Comparison of ENCODE assay signal across 8 mouse cellular contexts in the genomic region with DNA sequence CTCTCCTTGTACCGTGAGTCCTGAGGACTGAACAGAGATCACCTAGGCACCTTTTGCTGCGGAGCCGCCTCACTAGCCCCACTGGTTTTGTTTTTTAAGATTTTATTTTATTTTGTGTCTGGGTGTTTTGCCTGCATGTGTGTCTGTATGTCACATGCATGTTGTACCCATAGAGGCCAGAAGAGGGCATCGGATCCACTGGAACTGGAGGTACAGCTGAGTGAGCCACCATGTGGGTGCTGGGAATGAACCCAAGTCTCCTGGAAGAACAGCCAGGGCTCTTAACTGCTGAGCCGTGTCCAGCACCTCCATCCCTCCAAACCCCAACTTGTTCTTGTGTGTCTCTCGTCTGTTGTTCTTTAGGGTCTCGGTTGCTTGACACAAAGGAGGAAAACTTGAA. TPM values are rescaled to one million over a fixed set of nuclear protein-coding genes. Genes with fewer than 3 reads are reported as not detected.
DNase-seq lines count a peak whose midpoint lies in the region; ATAC-seq and TF ChIP-seq lines count a peak whose summit lies in the region.

No protein-coding gene starts in this region.

- H3K4me3 ChIP-seq in forebrain, embryonic 10.5 days = no peak overlapping the region
- no peak overlapping the region for H3K4me3 ChIP-seq in forebrain, embryonic 15.5 days
- H3K4me3 ChIP-seq in left cerebral cortex, adult 2 months = no peak overlapping the region

- 93% methylated on average over 7 of the region's 7 CpGs for WGBS in forebrain, embryonic 10.5 days
- 88% methylated on average over 7 of the region's 7 CpGs for WGBS in forebrain, embryonic 15.5 days

- H3K9me3 ChIP-seq in forebrain, embryonic 10.5 days = no peaks in the 10 kb centered on the region; the same call in 1 of the 2 replicates
- H3K9me3 ChIP-seq in forebrain, embryonic 15.5 days = no peaks in the 10 kb centered on the region

- H3K36me3 ChIP-seq in forebrain, embryonic 10.5 days (replicated peaks) = peaks cover 100% of the 10 kb centered on the region
- H3K36me3 ChIP-seq in forebrain, embryonic 15.5 days = peaks cover 97% of the 10 kb centered on the region

- no peaks in the 10 kb centered on the region for H3K4me1 ChIP-seq in forebrain, embryonic 10.5 days
- H3K4me1 ChIP-seq in forebrain, embryonic 15.5 days = no peaks in the 10 kb centered on the region

- H3K9ac ChIP-seq in forebrain, embryonic 15.5 days (replicated peaks) = no peak overlapping the region

- DNase-seq in forebrain, embryonic 10.5 days (ENCODE audit: extremely low spot score, low spot score) = peak; percentile 46
- DNase-seq in left cerebral cortex, adult 2 months (ENCODE audit: extremely low spot score in 1 of 2, low spot score in 2 of 2) = peak in 1 of 2 experiments; percentile 32
- no peak for DNase-seq in left cerebral cortex, adult 11 months (ENCODE audit: low spot score)
- peak; percentile 81 for DNase-seq in ZHBTc4 (ENCODE audit: low read depth, low spot score)
- DNase-seq in retina, postnatal 7 days (ENCODE audit: low read depth, low spot score) = peak; percentile 30
- no peak for DNase-seq in c-Kit-positive CD71-positive TER-119-positive erythroid progenitor cells, embryonic 14.5 days (ENCODE audit: low spot score)

- ATAC-seq in forebrain, embryonic 15.5 days (replicated peaks) = no peak
- ATAC-seq in erythroid progenitor cell, adult 5-6 weeks (replicated peaks; ENCODE audit: low FRiP score, poor library complexity, severe bottlenecking) = peak; percentile 58

- no peaks in the 10 kb centered on the region for H3K27me3 ChIP-seq in forebrain, embryonic 10.5 days (ENCODE audit: poor library complexity, severe bottlenecking)
- H3K27me3 ChIP-seq in forebrain, embryonic 15.5 days = no peaks in the 10 kb centered on the region

- no peak overlapping the region for H3K4me2 ChIP-seq in forebrain, embryonic 15.5 days (replicated peaks)

- intact Hi-C loops in left cerebral cortex, adult 2 months (cut with DNase I) = no loop called here

- H3K27ac ChIP-seq in forebrain, embryonic 10.5 days = no peak overlapping the region
- no peak overlapping the region for H3K27ac ChIP-seq in forebrain, embryonic 15.5 days (replicated peaks)
- no peak overlapping the region for H3K27ac ChIP-seq in left cerebral cortex, adult 2 months

- TF ChIP-seq CTCF in left cerebral cortex, adult 2 months (IDR thresholded peaks at IDR 0.05) = peak; percentile 53

RNA-seq across cellular contexts. Expression of gene Chd4, which starts 15.1 kb away (rescaled TPM):
- 91.0 and 99.4 TPM in 2 replicates for polyA plus RNA-seq in forebrain, embryonic 10.5 days (2016; fragmentation: Nextera tagmentation; extraction: Ambion mirVana)
- polyA plus RNA-seq in forebrain, embryonic 15.5 days (2015; fragmentation: Nextera tagmentation; extraction: Ambion mirVana) = 98.9 and 112 TPM in 2 replicates
- total RNA-seq in left cerebral cortex, adult 2 months (2021) = 100 to 1,000 TPM; 166 to 171 TPM
- total RNA-seq in erythroid progenitor cell, adult 5-6 weeks (2015; ENCODE audit: low replicate concordance) = 49.0 and 64.2 TPM in 2 replicates
- 176 and 220 TPM in 2 replicates for total RNA-seq in erythroid progenitor cell, adult 5-6 weeks (2017; ENCODE audit: low replicate concordance)

RNA-seq across cellular contexts. Expression of gene Nop2, which starts 20.8 kb away (rescaled TPM):
- 101 and 103 TPM in 2 replicates for polyA plus RNA-seq in forebrain, embryonic 10.5 days (2016; fragmentation: Nextera tagmentation; extraction: Ambion mirVana)
- 51.1 and 51.8 TPM in 2 replicates for polyA plus RNA-seq in forebrain, embryonic 15.5 days (2015; fragmentation: Nextera tagmentation; extraction: Ambion mirVana)
- 10 to 100 TPM; 28.1 to 32.1 TPM for total RNA-seq in left cerebral cortex, adult 2 months (2021)
- 6.7 and 17.3 TPM in 2 replicates for total RNA-seq in erythroid progenitor cell, adult 5-6 weeks (2015; ENCODE audit: low replicate concordance)
- total RNA-seq in erythroid progenitor cell, adult 5-6 weeks (2017; ENCODE audit: low replicate concordance) = 5.7 and 8.9 TPM in 2 replicates

RNA-seq across cellular contexts. Expression of gene Iffo1, which starts 34.1 kb away (rescaled TPM):
- polyA plus RNA-seq in forebrain, embryonic 10.5 days (2016; fragmentation: Nextera tagmentation; extraction: Ambion mirVana) = 9.2 and 10.0 TPM in 2 replicates
- polyA plus RNA-seq in forebrain, embryonic 15.5 days (2015; fragmentation: Nextera tagmentation; extraction: Ambion mirVana) = 18.9 and 21.0 TPM in 2 replicates
- total RNA-seq in left cerebral cortex, adult 2 months (2021) = 10 to 100 TPM; 64.6 to 67.1 TPM
- total RNA-seq in erythroid progenitor cell, adult 5-6 weeks (2015; ENCODE audit: low replicate concordance) = 5.9 and 11.5 TPM in 2 replicates
- 9.7 and 15.7 TPM in 2 replicates for total RNA-seq in erythroid progenitor cell, adult 5-6 weeks (2017; ENCODE audit: low replicate concordance)

RNA-seq across cellular contexts. Expression of gene Lpar5, which starts 43.2 kb away (rescaled TPM):
- 0.22 and 0.30 TPM in 2 replicates for polyA plus RNA-seq in forebrain, embryonic 10.5 days (2016; fragmentation: Nextera tagmentation; extraction: Ambion mirVana)
- 0.50 and 0.71 TPM in 2 replicates for polyA plus RNA-seq in forebrain, embryonic 15.5 days (2015; fragmentation: Nextera tagmentation; extraction: Ambion mirVana)
- under 1 TPM; 0.50 to 0.68 TPM for total RNA-seq in left cerebral cortex, adult 2 months (2021)
- 3.6 and 10.9 TPM in 2 replicates for total RNA-seq in erythroid progenitor cell, adult 5-6 weeks (2015; ENCODE audit: low replicate concordance)
- not detected in 2 replicates for total RNA-seq in erythroid progenitor cell, adult 5-6 weeks (2017; ENCODE audit: low replicate concordance)

RNA-seq across cellular contexts. Expression of gene Gapdh, which starts 55.3 kb away (rescaled TPM):
- 3,225 and 3,313 TPM in 2 replicates for polyA plus RNA-seq in forebrain, embryonic 10.5 days (2016; fragmentation: Nextera tagmentation; extraction: Ambion mirVana)
- 1,461 and 1,493 TPM in 2 replicates for polyA plus RNA-seq in forebrain, embryonic 15.5 days (2015; fragmentation: Nextera tagmentation; extraction: Ambion mirVana)
- total RNA-seq in left cerebral cortex, adult 2 months (2021) = 1,000 to 10,000 TPM; 2,312 to 2,314 TPM
- 683 and 752 TPM in 2 replicates for total RNA-seq in erythroid progenitor cell, adult 5-6 weeks (2015; ENCODE audit: low replicate concordance)
- total RNA-seq in erythroid progenitor cell, adult 5-6 weeks (2017; ENCODE audit: low replicate concordance) = 153 and 228 TPM in 2 replicates

Comparison
In these comparisons a context has a peak if more than half of its experiments do, and no peak if none do; other contexts are left out.
1. DNase-seq: peak in forebrain, embryonic 10.5 days (single experiment), ZHBTc4 (single experiment) and retina, postnatal 7 days (single experiment); none in left cerebral cortex, adult 11 months (single experiment) and c-Kit-positive CD71-positive TER-119-positive erythroid progenitor cells, embryonic 14.5 days (single experiment).